Mouse (Mus musculus) WW6 (cell line): Measurements from ENCODE around the gene Gon4l.
A peak's percentile ranks its signal among the peaks of the same experiment; 100 is the strongest.

ENCODE experiments used
- DNase-seq: peaks from one replicate; pipeline ENCODE4 v3.0.0-alpha.2; 2013; ENCODE audit warnings: low read depth, low spot score

Gon4l gene

GRCm38 (mm10) chr3:88912585-88912984 is 77.6 kb downstream of the Gon4l start:
- DNase-seq, result no peak

- DNase-seq, result peak; percentile 79
These were observed 78.7 kb downstream of the Gon4l start, which contains the start of gene Msto1 for GRCm38 (mm10) chr3:88913511-88914383. Gene Msto1 (minus strand): TSS chr3:88913999.

DNA sequence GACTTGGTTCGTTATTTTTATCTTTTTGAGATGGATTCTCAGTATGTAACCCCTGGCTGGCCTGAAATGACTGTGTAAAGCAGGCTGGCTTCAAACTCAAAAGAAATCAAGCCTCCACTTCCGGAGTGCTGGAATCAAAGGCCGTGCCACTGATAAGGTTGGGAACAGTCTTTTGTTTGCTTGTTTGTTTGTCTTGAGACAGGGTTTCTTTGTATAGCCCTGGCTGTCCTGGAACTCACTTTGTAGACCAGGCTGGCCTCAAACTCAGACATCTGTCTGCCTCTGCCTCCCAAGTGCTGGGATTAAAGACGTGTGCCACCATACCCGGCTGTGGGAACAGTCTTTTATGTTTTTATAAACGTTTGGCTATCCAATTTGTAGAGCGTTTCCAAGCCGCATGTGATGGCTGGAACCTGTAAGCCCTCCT is 79.4 kb downstream of the Gon4l start:
- no peak for DNase-seq

GRCm38 (mm10) chr3:88918981-88919380 is 84.0 kb downstream of the Gon4l start:
- DNase-seq, result no peak

GRCm38 (mm10) chr3:88921411-88921810 is 86.4 kb downstream of the Gon4l start:
- no peak for DNase-seq

DNA sequence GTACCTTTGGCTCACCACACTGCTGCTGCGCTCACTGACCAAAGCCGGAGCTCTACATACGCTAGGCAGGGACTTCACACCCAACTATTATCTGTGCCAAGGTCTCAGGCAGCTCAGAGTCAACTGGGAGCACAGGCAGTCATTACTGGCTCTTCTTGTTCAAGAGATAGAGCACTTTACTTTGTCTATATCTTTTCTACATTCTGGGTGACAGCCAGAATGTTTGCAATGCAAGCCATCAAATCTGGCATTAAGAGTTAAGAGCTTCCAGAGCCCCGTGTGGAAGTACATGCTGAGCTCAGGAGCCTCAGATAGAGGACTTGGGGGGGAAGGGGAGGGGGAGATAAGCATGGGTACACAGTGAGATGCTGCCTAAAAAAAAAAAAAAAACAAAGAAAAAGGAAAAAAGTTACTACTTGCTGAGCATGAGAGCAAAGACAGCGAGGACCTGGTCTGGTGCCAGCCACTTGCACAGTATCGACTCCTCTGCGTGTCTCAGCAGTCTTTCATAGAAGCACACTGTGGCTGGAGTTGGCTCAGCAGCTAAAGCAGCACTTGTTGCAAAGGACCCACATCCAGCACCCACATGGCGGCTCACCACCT is 89.1 kb downstream of the Gon4l start:
- no peak for DNase-seq

DNA sequence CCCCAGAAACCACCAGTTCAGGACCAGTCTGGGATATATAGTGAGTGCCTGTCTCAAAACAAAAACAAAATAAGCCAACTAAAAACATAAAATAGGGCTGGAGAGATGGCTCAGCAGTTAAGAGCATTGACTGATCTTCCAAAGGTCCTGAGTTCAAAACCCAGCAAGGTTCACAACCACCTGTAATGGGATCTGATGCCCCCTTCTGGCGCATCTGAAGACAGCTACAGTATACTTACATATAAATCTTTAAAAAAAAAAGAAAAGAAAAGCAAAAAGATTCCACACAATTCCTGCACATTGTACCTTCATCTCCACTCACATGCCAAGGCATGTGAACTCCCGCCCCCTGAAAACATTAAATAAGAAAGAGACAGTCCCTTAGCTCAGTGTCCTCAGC is 90.6 kb downstream of the Gon4l start:
- no peak for DNase-seq

- DNase-seq, result no peak
These were observed 94.5 kb downstream of the Gon4l start for GRCm38 (mm10) chr3:88929501-88929900.

DNA sequence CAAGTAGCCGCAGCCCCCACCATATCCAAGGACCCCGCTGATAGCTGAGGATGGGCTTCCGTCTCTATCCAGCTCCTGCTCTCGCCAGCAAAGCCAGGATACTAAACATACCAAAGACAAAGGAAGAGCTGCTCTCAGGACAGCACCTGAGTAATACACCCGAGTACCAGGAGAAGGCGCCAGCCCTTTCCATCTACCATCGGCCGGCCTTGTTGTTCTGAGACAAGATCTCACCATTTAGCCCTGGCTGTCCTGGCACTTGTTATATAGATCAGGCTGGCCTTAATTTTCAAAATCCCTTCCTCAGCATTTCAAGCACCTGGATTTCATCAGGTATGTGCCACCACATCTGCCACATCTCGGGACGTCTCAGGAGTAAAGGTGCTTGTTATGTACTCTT is 104.0 kb downstream of the Gon4l start:
- no peak for DNase-seq

GRCm38 (mm10) chr3:88939749-88940148 is 104.7 kb downstream of the Gon4l start:
- peak; percentile 42 for DNase-seq

- no peak for DNase-seq
These were observed 107.4 kb downstream of the Gon4l start for GRCm38 (mm10) chr3:88942316-88942880.

DNA sequence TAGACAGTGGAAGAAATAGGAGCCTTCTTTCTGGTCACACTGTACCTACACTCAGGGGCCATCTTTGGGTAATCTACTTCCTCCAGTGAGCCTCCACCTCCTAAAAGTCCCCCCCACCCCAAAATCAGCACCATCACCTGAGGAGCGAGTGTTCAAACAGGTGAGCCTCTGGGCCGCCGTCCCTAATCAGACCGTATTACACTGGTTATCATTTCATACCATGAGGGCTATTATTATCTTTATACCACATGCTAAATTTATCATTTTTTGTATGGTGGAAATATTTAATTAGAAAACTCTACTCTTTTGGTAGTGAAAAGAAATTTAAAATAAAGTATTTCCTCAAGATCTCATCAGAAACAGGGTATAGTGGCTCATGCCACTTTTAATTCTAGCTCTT is 109.1 kb downstream of the Gon4l start:
- no peak for DNase-seq

GRCm38 (mm10) chr3:88949786-88950575 is 115.0 kb downstream of the Gon4l start:
- peak; percentile 63 for DNase-seq

GRCm38 (mm10) chr3:88950576-88951326 is 115.7 kb downstream of the Gon4l start, which contains the start of the genes Ash1l and Dap3:
Gene Ash1l (plus strand): TSS chr3:88950622.
Gene Dap3 (minus strand): TSS chr3:88951181.
- peak; percentile 63 for DNase-seq

DNA sequence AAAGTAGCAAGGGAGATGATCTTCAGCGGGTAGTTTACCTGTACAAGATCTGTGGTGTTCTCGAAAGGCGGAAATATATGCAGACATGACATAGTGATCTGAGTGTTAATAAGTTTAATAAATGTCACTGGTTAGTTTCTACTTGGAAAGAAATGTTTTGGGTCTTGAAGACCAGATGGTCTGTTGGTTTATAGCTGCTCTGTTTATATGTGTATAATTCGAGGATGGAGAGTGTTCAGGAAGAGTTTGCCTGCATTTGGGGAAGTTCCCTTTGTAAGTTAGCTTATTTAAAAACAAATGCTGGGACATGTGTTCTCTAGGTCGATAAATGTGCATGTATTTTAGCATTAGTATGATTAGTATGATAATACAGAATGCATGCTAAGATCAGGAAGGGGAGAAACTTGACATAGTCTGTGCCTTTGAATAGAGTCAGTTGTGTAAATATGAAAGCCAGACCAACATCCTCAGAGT is 116.3 kb downstream of the Gon4l start:
- DNase-seq, result no peak

- DNase-seq, result no peak
These were observed 118.2 kb downstream of the Gon4l start for GRCm38 (mm10) chr3:88953246-88953645.

- DNase-seq, result no peak
These were observed 118.7 kb downstream of the Gon4l start for GRCm38 (mm10) chr3:88953736-88954135.
